Mouse (Mus musculus) olfactory bulb, adult 2 months (tissue): ENCODE measurements at regions not wholly inside any gene's neighbourhood (a gene's known extent, or its start where the extent isn't known, plus 50 kb on each side); places are given as distances from the start of the nearest gene placed in this dataset.

Experiments used
- CTCF ChIP-seq: fragments of 200-500 bp; IDR thresholded peaks from 2 replicates; pipeline ENCODE4 v1.5.1; 2012; ENCODE audit warnings: low read depth, mild to moderate bottlenecking, low read length, moderate library complexity; ENCODE audit not compliant: insufficient read depth
- POLR2A ChIP-seq: fragments of 200-500 bp; IDR thresholded peaks from 2 replicates; pipeline ENCODE4 v1.6.1; 2012; ENCODE audit warnings: mild to moderate bottlenecking, low read depth, low read length, moderate library complexity; ENCODE audit not compliant: insufficient read depth

DNA sequence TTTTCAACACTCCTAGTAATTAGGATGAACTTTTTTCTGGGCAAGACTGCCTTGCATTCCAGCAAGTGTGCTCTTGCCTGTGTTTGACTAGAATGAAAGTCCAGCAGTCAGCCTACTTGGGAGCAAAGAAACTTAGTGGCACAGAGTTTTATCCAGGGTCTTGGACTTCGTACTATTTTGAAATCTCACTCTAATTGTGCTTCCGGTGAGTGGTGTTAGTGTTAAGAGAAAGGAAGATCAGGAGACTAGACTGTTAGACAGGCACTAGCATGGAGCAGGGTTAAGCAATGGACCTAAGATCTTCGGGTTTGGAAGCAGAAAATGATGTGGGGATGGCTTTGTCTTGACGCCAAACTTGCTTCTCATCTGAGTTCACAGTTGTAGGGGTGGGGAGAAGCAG, 54.1 kb upstream of the Ppp2r3a start:
- TF ChIP-seq CTCF (no peak), POLR2A (no peak)
